Mouse (Mus musculus) kidney, embryonic 15.5 days (tissue): ENCODE results near the gene Marveld1. TPM values are rescaled to one million over a fixed set of nuclear protein-coding genes. Genes with fewer than 3 reads are reported as not detected.
A peak's percentile ranks its signal among the peaks of the same experiment; 100 is the strongest.

ENCODE experiments used
- ATAC-seq: fragments of 200-750 bp; cut with Nextera tagmentation; replicated peaks from 2 replicates; pipeline ENCODE4 v1.8.0; 2017; ENCODE audit warnings: moderate TSS enrichment; ENCODE audit not compliant: low FRiP score
- H3K27ac ChIP-seq: fragments of 300-500 bp; sonication (generic); 2 replicates; pipeline ENCODE4 v1.5.1; 2015; ENCODE audit warnings: mild to moderate bottlenecking, inconsistent platforms
- H3K27me3 ChIP-seq: fragments of 300-500 bp; sonication (generic); 2 replicates; pipeline ENCODE4 v1.6.1; 2015; ENCODE audit warnings: inconsistent platforms
- H3K36me3 ChIP-seq: fragments of 300-500 bp; sonication (generic); 2 replicates; pipeline ENCODE4 v1.6.1; 2015; ENCODE audit warnings: inconsistent platforms
- H3K4me1 ChIP-seq: fragments of 300-500 bp; sonication (generic); 2 replicates; pipeline ENCODE4 v1.6.1; 2015; ENCODE audit warnings: inconsistent platforms
- H3K4me2 ChIP-seq: fragments of 300-500 bp; sonication (generic); 2 replicates; pipeline ENCODE4 v1.6.1; 2015; ENCODE audit warnings: moderate library complexity, mild to moderate bottlenecking, inconsistent platforms
- H3K4me3 ChIP-seq: fragments of 300-500 bp; sonication (generic); replicated peaks from 2 replicates; pipeline ENCODE4 v1.5.1; 2015; ENCODE audit warnings: mild to moderate bottlenecking, inconsistent platforms
- H3K9ac ChIP-seq: fragments of 300-500 bp; sonication (generic); 2 replicates; pipeline ENCODE4 v1.6.1; 2015; ENCODE audit warnings: mild to moderate bottlenecking, inconsistent platforms
- H3K9me3 ChIP-seq: fragments of 300-500 bp; sonication (generic); replicated peaks from 2 replicates; pipeline ENCODE4 v1.6.1; 2016; ENCODE audit warnings: inconsistent platforms
- WGBS: fragments of 180-500 bp; shearing (Covaris S2); methylation state at CpG from one replicate; pipeline ENCODE4 v1.1.7; 2015; ENCODE audit warnings: mixed read lengths; 5-methylcytosine and 5-hydroxymethylcytosine counted together
- polyA plus RNA-seq: library from polyadenylated mRNA; unstranded; fragments of >200 nt; fragmentation: Nextera tagmentation; extraction: Ambion mirVana; gene quantifications from 2 replicates; pipeline ENCODE4 v1.2.1, GENCODE M21; 2015

Marveld1 gene
- polyA plus RNA-seq, 1 experiment from 2014 or later: 9.7 TPM

- 85% methylated on average over 2 of the region's 2 CpGs for WGBS
- H3K27me3 ChIP-seq: peaks cover 10% of the 10 kb centered on the region
- H3K36me3 ChIP-seq: peaks cover 36% of the 10 kb centered on the region
- H3K27ac ChIP-seq: no peak overlapping the region
- no peak for ATAC-seq
- H3K4me3 ChIP-seq: no peak overlapping the region
- no peak overlapping the region for H3K4me2 ChIP-seq
- no peak overlapping the region for H3K9ac ChIP-seq
- H3K4me1 ChIP-seq: 0 out of 2 replicates have a peak, but pooled peaks cover 15% of the 10 kb centered on the region
- H3K9me3 ChIP-seq: no peaks in the 10 kb centered on the region
Measured at GRCm38 (mm10) chr19:42193311-42193710, 46.1 kb downstream of the Marveld1 start.

- 50% methylated on average over 4 of the region's 4 CpGs for WGBS
- H3K9ac ChIP-seq: no peak overlapping the region
- no peak overlapping the region for H3K4me2 ChIP-seq
- H3K36me3 ChIP-seq: peaks cover 12% of the 10 kb centered on the region
- ATAC-seq: no peak
- H3K9me3 ChIP-seq: no peaks in the 10 kb centered on the region
- H3K27ac ChIP-seq: peak overlapping the region; percentile 9; the same call in 1 of the 2 replicates
- no peak overlapping the region for H3K4me3 ChIP-seq
- H3K4me1 ChIP-seq: peaks cover 26% of the 10 kb centered on the region
- peaks cover 41% of the 10 kb centered on the region for H3K27me3 ChIP-seq
Measured at GRCm38 (mm10) chr19:42196378-42196777, 49.2 kb downstream of the Marveld1 start.

- H3K27ac ChIP-seq: no peak overlapping the region
- H3K4me2 ChIP-seq: no peak overlapping the region
- peaks cover 5% of the 10 kb centered on the region; the same call in 1 of the 2 replicates for H3K36me3 ChIP-seq
- no peak for ATAC-seq
- H3K9me3 ChIP-seq: no peaks in the 10 kb centered on the region
- H3K27me3 ChIP-seq: peaks cover 47% of the 10 kb centered on the region
- H3K4me3 ChIP-seq: no peak overlapping the region
- peaks cover 33% of the 10 kb centered on the region for H3K4me1 ChIP-seq
- H3K9ac ChIP-seq: no peak overlapping the region
- 73% methylated on average over 4 of the region's 4 CpGs for WGBS
Measured at GRCm38 (mm10) chr19:42197066-42197465, 49.9 kb downstream of the Marveld1 start.

GRCm38 (mm10) chr19:42198026-42198425 lies 50.8 kb downstream of the Marveld1 start:
- no peaks in the 10 kb centered on the region for H3K9me3 ChIP-seq
- 36% methylated on average over 11 of the region's 11 CpGs for WGBS
- peaks cover 37% of the 10 kb centered on the region for H3K4me1 ChIP-seq
- no peak overlapping the region for H3K4me2 ChIP-seq
- ATAC-seq: no peak
- H3K27me3 ChIP-seq: peaks cover 57% of the 10 kb centered on the region
- no peak overlapping the region for H3K27ac ChIP-seq
- no peak overlapping the region for H3K4me3 ChIP-seq
- peaks cover 5% of the 10 kb centered on the region; the same call in 1 of the 2 replicates for H3K36me3 ChIP-seq
- H3K9ac ChIP-seq: no peak overlapping the region

Other genes starting within 250 kb of the Marveld1 start
- gene Pgam1, start 235.5 kb upstream of the Marveld1 start, polyA plus RNA-seq: 688 and 748 TPM in 2 replicates
- 85.1 TPM in 2 replicates for gene Exosc1, start 214.0 kb upstream of the Marveld1 start, polyA plus RNA-seq
- 81.6 and 89.6 TPM in 2 replicates for gene Zdhhc16, start 213.9 kb upstream of the Marveld1 start, polyA plus RNA-seq
- 40.6 and 45.6 TPM in 2 replicates for gene Mms19, start 166.2 kb upstream of the Marveld1 start, polyA plus RNA-seq
- 29.0 and 32.3 TPM in 2 replicates for gene Ubtd1, start 165.6 kb upstream of the Marveld1 start, polyA plus RNA-seq
- gene Ankrd2, start 111.4 kb upstream of the Marveld1 start, polyA plus RNA-seq: 0.35 TPM in 1 of 2 replicates, not detected in the other
- gene Hoga1, start 101.8 kb upstream of the Marveld1 start, polyA plus RNA-seq: 19.7 and 21.1 TPM in 2 replicates
- gene 4933411K16Rik, start 95.2 kb upstream of the Marveld1 start, polyA plus RNA-seq: 0.54 and 0.62 TPM in 2 replicates
- gene Morn4, start 61.0 kb upstream of the Marveld1 start, polyA plus RNA-seq: 29.6 TPM in 2 replicates
- 27.4 and 27.7 TPM in 2 replicates for gene Pi4k2a, start 56.9 kb upstream of the Marveld1 start, polyA plus RNA-seq
- 21.5 and 22.6 TPM in 2 replicates for gene Avpi1, start 18.3 kb upstream of the Marveld1 start, polyA plus RNA-seq
- 26.5 and 29.4 TPM in 2 replicates for gene Zfyve27, start 16.6 kb downstream of the Marveld1 start, polyA plus RNA-seq
- 1.2 and 2.1 TPM in 2 replicates for gene Sfrp5, start 54.9 kb downstream of the Marveld1 start, polyA plus RNA-seq
- 0.13 and 0.34 TPM in 2 replicates for gene Golga7b, start 100.2 kb downstream of the Marveld1 start, polyA plus RNA-seq